Mouse (Mus musculus) testis, adult 2 months (tissue): ENCODE results near the gene Prdx4.
"Not testable (repeated sequence)": the region's sequence is repeated elsewhere in the genome, so short reads cannot be mapped to it uniquely, and the experiment has no call there.

Experiments
- CTCF ChIP-seq: fragments of 200-500 bp; IDR thresholded peaks from 2 replicates; pipeline ENCODE4 v1.5.1; 2012; ENCODE audit warnings: low read depth, mild to moderate bottlenecking, inconsistent platforms, low read length, moderate library complexity; ENCODE audit not compliant: control insufficient read depth, insufficient read depth, insufficient replicate concordance
- POLR2A ChIP-seq: fragments of 200-500 bp; IDR thresholded peaks from 2 replicates; pipeline ENCODE4 v1.6.1; 2012; ENCODE audit warnings: low read depth, mild to moderate bottlenecking, inconsistent platforms, low read length, moderate library complexity; ENCODE audit not compliant: control insufficient read depth

DNA sequence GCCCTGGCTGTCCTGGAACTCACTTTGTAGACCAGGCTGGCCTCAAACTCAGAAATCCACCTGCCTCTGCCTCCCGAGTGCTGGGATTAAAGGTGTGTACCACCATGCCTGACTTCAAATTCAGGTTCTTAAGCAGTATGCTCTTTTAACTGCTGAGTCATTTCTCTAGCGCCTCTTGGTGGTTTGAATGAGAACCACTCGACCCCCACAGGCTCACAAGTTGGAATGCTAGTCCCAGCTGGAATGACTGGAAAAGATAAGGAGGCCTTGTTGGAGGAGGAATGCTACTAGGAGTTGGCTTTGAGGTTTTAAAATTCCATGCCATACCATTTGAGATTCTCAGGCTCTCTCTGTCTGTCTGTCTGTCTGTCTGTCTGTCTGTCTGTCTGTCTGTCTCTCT, 29.6 kb upstream of the Prdx4 start:
- TF ChIP-seq CTCF, POLR2A: not testable (repeated sequence)
